Mouse (Mus musculus): ENCODE results near the gene Gm3336.

DNA sequence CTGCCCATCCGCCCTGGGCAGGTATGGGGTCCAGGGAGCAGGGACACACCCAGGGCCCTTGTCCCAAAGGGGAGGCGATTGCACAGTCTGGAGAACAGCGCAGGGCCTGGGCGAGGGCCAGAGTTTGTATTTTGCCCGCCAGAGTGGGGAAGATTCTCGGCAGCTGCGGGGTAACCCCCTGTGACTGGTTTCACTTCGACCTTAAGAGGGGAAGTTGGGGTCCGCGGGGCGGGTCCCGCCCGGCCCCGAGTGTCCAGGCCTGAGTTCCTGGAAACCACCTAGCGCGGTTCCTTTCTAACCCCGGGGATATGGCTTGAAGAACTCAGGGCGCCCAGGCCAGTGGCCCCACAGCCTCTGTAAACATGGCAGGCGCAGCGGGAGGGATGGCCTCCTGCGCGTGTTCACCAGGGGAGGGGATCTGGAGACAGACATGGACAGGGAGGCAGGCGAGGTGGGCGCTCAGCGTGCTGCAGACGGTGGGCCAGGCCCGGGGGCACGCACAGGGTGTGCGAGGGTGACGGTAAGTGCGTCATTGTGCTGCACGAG lies 50.0 kb downstream of the Gm3336 start:
- TF ChIP-seq CTCF (IDR thresholded peaks at IDR 0.05; ENCODE audit: low read depth) (no peak), EP300 (IDR thresholded peaks at IDR 0.05; ENCODE audit: low read depth) (no peak)
